Mouse (Mus musculus): ENCODE measurements around the gene Pdx1.
A peak's percentile ranks its signal among the peaks of the same experiment; 100 is the strongest.

The Pdx1 gene

GRCm38 (mm10) chr5:147284365-147284764, 14.6 kb downstream of the Pdx1 start:
- no peak for DNase-seq

DNA sequence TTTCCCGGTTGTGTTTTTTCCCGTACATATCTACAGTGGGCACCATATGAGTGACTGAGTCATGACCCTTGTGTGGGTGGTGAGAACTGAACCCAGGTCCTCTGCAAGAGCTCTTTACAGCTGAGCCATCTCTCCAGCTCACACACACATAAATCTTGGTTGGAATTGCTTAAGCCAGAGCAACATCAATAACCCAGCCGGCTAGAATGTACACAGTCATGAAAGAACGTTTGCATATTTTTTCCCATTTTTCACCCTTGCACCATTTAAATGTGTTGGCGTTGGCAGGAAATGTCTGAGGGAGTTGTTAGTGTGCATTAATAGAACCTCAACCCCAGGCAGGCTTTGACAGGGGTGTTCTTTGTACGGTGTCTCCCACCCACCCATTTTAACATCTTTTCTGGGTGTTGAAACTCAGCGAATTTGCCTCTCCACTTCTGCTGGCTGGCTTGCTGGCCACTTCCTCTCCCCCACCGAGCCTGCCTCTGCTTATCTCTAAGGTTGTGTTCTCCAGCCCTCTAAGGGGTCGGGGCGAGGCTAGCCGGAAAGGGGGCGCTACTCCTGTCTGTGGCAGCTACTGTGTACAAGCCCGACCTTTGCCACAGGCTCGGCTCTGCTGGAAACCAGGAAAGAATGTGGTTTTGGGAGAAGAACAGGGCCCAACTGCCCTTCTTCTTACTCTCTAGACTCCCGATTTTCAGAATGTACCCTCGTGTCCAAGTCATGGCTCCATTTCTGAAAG, 22.2 kb downstream of the Pdx1 start:
- DNase-seq, result no peak

GRCm38 (mm10) chr5:147292506-147293120, 22.9 kb downstream of the Pdx1 start:
- DNase-seq, result no peak

- DNase-seq, result peak; percentile 78
Measured at GRCm38 (mm10) chr5:147293127-147293910, 23.6 kb downstream of the Pdx1 start.

DNA sequence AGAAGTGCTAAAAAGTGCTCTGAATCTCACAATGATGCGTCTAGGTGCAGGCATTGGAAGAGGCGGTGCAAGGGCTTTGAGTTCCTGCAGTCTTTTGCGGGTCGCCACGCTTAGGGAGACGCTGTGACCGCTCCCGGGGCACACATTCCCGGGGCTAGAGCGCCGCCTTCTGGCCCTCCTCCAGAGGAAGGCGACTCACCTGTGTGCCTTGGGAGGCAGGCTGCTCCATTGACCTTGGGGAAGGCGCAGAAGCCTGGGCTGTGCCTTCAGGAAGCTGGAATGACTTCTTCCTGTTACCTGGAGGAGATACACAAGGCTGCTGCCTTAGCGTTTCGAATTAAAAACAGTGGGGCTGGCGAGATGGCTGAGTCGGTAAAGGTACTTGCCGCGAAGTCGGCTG, 24.4 kb downstream of the Pdx1 start:
- no peak for DNase-seq

DNA sequence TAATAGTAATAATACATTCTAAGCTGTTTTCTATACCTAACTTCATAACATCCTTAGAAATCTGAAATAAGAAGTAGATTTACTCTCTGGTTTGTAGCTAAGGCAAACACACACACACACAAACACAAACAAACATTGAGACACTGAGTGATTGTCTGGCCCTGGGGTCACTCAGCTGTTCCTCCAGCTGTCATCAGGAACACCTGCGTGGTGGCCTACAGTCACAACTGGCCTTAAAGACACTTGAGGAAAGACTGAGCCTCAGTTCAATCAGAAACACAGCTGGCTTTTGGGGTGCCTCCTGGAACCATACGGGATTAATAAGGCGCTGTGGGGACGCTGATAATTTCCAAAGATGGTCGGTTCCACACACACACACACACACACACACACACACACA, 27.5 kb downstream of the Pdx1 start:
- no peak for DNase-seq

DNA sequence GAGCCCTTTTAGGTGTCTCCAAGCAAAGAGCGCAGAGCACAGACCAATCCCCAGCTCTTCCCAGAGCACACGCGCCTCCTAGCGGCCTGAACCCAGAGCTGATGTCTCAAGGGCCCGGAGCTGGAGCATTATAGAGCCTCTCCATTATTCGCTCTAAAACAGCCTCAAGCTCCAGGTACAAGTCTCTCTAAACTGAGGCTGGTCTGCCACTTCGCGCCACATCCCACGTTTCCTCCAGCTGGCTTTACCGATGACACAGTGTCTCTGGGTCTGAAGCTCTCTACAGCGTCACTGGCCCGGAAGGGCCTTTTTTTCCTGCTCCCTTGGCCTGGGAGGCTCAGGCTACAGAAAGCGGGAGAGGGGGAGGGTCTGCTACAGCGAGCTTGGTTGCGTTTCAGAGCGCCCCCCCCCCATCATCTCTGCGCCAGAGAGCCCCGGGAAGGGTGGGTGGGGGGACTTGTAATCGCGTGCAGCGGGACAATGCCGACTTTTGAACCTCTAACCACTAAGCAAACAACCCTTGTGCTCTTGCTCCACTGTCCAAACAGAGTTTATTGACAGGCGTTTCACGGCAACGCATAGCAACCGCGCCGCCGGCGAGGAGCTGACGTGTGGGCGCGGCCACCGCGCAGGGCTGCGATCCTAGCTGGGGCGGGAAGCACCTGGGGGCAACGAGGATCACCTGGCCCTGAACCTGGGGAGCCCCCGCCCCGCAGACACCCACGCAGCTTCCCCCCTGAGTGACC, 29.7 kb downstream of the Pdx1 start:
- DNase-seq, result peak; percentile 54 to 56

- DNase-seq, result no peak
Measured at GRCm38 (mm10) chr5:147300001-147300363, 30.2 kb downstream of the Pdx1 start.

- no peak for DNase-seq
Measured at GRCm38 (mm10) chr5:147300917-147301780, 31.4 kb downstream of the Pdx1 start.

DNA sequence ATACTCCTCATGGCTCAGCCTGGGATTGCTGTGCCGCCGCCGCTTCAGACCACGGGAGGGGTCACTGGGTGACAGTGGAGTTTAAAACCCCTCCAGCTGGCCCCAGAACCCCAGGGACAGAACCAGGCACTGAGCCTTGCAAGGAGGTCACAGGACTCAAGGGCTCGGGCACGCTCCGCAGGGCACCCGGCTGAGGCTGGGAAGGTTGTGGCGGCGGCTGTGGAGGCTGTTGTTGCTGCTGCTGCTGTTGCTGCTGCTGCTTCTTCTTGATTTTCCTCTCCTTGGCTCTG, 32.0 kb downstream of the Pdx1 start:
- DNase-seq, result peak in 1 of 2 experiments; percentile 25

GRCm38 (mm10) chr5:147302141-147302540, 32.4 kb downstream of the Pdx1 start:
- DNase-seq, result no peak

DNA sequence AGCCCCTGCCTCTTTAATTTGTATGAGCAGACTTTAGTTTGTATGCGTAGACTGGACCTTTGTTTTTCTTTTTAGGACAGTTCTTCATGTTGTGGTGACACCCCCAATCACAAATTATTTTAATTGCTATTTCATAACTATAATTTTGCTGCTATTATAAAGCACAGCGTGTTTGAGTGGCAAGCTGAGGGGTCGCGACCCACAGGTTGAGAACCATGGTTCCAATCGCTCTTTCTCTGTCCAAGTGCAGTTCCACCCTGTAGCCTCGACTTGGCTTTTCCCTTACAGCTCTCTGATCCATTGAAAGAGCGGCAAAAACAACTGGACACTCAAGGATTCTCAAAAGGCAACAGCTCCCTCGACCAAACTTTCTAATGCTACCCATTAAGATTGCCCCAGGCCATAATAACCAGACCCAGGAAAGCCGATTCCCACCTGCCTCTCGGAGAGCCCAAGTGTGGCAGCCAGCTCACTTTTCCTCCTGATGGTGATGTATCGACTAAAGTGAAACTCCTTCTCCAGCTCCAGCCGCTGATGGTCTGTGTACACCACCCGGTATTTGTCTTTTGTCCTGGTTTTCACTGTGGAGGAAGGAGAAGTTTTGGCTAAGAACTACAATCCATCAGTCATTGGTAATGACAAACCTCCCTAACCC, 33.1 kb downstream of the Pdx1 start:
- no peak for DNase-seq

DNA sequence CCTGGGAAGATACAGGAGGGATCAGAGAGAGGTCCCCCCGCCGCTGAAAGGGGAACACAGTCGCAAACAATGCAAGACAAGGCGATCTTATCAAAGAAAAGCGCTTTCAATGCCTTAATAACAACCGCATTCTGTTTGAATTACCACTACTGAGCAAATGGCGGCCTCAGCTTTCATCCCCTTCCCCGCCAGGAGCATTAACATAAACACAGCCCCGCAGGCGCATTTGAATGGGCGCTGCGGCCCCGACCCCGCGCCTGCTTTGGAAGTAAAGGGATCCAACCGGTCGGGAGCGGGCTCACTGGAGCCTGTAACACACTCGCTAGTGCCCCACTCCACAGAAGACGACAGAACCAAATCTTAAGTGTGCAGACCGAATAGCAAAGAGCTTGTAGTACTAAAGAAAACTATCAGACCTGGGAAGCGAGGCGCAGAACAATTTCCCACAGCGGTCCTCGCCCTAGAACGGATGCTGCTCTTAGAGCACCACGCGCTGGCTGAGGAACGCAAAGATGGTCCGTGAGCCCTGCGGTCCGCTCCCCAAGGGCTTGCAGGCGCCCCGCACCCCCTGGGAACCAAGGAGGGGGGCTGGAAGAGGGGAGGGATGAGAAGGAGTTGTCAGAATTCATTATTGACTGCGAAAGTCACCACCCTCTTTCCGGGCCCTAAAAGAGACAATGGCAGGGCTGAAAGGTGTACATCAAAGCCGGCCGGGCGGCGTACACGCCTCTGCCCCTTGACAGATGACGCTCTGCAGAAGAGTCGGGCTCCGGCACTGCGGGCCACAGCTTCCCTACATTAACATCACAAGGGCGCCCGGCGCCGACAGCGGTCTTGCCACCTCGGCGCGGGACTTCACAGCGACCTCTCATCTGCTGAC, 34.8 kb downstream of the Pdx1 start:
- DNase-seq, result peak in 1 of 2 experiments; percentile 32

DNA sequence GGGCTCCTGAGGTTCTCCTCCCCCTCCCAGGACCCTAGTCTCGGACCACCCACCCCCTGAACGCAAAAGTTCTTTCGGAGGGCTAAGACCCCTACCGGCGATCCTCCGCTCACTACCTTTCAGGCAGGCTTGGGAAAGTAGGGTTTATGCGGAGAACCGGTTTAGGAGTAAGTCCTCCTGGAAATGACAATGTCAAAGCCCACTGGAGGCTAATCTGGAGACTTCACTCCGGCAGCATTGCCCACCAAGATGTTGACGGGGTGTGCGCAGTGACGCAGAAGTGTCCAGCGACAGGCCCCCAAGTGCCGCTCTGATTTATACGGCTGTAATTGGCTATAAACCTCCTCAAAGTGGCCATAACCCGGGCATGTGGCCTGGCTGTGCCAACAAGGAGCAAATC, 35.4 kb downstream of the Pdx1 start:
- no peak for DNase-seq

DNA sequence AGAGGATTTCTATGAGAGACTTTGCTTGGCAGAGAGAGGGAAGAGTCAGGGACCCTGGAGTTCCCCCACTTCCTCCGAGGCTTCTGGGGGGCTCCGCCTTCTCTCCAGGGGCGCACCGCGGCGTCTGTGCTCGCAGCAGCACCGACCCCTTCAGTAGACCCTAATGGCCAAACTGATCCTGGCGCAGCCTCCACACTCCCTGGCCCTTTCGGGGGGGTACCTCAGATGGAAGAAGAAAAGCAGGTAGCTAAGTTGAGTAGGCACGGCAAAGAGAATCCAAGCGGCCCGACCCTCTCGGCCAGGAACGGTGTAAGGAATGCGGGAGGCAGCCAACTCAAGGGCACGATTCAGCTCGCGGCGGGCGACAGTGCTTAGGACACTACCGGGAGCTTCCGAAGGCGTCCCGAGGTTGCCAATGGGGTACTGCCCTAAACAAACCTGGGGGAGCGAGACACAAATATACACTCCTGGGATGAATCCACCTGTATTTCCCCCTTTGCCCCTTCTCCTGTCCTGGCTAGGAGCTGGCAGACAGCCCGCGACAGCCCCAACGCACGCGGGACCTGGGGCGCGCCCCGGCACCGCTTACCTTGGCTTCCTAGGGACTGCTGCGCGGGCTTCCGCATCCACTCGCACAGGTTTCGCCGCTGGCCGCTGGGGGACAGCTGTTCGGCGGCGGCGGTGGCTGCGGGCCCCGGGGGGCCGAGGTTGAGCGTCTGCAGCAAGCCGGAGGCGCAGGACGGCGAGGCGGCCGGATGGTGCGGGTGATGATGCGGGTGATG, 36.3 kb downstream of the Pdx1 start:
- DNase-seq, result no peak

DNA sequence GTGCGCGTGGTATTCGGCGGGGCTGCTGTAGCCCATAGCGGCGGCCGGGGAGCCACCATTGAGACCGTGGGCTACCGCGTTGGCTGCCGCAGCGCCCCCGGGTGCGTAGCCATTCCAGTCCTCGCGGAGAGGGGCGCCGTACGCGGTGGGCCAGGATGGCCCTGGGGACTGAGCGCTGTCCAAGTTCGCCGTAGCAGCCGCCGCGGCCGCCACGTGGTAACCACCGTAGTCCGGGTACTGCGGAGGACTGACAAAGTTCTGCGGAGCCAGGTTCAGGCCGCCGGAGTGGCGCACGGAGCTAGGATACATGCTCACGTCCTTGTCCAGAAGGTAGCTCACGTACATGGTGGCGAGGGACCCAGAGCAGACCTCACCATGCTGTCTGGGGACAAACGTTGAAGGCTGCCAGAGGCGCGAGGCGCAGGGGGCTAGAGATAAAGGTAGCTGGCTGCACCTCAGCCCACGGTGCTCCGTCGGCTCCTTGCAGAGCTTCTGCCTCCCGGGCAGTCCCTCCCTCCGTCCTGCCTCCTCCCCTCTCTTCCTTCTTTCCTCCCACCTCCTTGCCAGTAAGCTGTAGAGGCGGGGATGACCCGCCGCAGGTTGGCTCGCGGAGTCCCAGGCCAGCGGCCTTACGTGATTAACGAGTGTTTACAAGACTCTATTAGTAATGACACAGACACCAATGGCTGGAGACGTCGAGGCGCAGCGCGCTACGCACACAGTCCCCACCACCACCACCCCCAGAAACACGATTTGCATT, 37.1 kb downstream of the Pdx1 start, which contains the start of gene Cdx2:
Gene Cdx2, minus strand, starts transcription at position 633 of the 760 bp plus-strand sequence.
- DNase-seq, result no peak

DNA sequence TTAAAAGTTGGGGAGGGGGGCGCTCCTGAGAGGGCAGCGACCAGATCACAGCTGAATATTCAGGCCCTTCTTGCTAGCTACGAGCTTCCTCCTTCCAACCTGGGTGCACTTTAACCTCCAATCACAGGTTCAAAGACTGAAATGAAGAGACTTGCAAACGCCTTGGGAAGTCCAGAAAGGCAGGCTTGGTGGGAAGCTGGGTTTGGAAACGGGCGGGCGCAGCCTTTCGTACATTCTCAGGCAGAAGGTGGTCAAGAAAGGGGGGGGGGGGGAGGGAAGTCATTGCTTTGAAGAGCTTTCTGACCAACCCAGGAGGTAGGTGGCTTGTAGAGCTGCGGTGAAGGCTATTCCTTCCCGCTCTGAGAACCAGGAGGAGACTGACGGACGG, 37.6 kb downstream of the Pdx1 start:
- no peak for DNase-seq

DNA sequence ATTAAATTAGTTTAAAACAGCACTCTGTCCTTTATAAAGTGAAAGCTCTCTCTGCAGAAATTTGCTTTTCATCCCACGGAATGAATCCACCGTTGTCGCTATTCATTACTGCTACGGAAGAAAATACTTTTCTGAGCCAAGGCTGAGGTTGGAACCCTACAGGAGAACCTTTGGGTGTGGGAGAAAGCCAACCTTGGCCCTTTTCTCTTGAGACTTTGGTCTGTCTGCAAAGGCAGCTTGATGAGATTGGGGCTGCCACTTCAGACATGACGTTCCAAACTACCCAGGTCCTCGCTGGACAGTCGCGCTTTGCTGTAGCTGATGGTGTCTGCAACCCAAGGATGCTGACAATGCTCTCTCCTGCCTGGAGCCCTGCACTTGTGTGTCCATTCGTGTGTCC, 38.7 kb downstream of the Pdx1 start:
- no peak for DNase-seq

DNA sequence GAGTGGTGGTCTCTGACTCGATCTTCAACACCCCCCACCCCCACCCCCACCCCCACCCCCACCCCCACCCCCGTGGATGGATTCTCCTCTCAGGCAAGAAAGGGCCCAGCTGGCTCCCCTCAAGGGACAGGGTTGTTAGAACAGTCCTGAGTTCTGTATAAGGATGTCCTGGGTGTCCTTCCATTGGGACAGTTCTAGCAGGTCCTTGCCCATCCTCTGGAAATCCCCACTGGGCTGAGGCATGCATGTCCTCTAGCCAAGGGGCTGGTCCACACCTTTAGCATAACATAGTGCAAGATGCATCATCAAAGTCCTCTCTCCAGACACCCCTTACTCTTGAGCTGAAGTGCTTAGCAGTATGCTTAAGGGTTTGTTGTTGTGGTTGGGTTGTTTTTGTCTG, 40.0 kb downstream of the Pdx1 start:
- DNase-seq, result no peak
